Mouse (Mus musculus): Measurements from ENCODE around the gene Hmmr. TPM values are rescaled to one million over a fixed set of nuclear protein-coding genes. Genes with fewer than 3 reads are reported as not detected.
A peak's percentile ranks its signal among the peaks of the same experiment; 100 is the strongest.

Hmmr gene
- polyA plus RNA-seq (2012; rRNA removed): 0.31 and 0.35 TPM in 2 replicates

DNA sequence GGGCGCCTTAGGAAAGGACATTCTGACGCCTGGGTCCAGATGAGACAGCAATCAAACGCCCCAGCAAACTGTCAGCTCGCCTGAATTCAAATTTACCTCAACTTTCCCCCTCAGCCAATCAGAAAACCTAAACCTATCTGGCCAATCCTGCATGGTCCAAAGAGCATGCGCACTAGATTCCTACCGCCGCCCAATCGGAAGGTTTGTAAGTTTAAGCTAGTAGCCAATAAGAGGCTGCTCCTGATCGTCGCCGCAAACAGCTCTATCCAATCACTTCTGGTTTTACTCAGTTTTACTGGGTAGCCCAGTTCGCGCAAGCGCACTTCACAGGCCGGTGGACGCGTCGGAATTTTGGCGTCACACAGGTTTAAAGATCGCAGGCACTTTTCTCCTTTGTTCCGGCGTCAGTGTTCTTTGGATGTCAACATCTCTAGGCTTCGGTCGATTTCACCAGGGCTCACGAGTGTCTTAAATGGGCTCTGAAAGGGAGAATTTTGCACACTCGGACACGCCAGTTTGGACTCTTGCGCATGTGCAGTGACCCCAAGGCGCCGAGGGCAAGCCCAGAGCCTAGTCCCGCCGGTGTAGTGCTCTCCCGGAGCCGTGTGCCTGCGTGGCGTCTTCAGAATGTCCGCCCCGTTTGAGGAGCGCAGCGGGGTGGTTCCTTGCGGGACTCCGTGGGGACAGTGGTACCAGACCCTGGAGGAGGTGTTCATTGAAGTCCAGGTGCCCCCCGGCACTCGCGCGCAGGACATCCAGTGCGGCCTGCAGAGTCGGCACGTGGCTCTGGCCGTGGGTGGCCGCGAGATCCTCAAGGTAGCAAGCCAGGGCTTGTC lies at the start of gene Hmmr, which contains the start of gene Nudcd2:
Hmmr (minus strand) TSS at position 84 of the 836 bp plus-strand sequence.
Nudcd2 (plus strand) TSS at position 329 of the 836 bp plus-strand sequence.
- H3K27ac ChIP-seq (ENCODE audit: insufficient read depth, low read depth, low read length): peak within 1 kb of the TSS; percentile 71; the same call in 1 of the 2 replicates
- DNase-seq: peak; percentile 98
- H3K4me1 ChIP-seq (ENCODE audit: control insufficient read depth, insufficient read depth, low read length): no peaks in the 10 kb centered on the region
- H3K27me3 ChIP-seq (replicated peaks; ENCODE audit: control insufficient read depth, insufficient read depth, low read length): no peaks in the 10 kb centered on the region
- TF ChIP-seq POLR2A (IDR thresholded peaks at IDR 0.05; ENCODE audit: low read depth, low read length): peak; percentile 26
- no peak for TF ChIP-seq CTCF (conservative IDR thresholded peaks at IDR 0.05; ENCODE audit: insufficient read depth, insufficient read length, low read depth, low read length)
- peak within 1 kb of the TSS; percentile 65 for H3K4me3 ChIP-seq (ENCODE audit: insufficient read depth, low read depth, low read length)
- under 1% methylated on average over 52 of the region's 52 CpGs for WGBS
- peaks cover 2% of the 10 kb centered on the region for H3K36me3 ChIP-seq (ENCODE audit: control insufficient read depth, insufficient read depth, low read length)

DNA sequence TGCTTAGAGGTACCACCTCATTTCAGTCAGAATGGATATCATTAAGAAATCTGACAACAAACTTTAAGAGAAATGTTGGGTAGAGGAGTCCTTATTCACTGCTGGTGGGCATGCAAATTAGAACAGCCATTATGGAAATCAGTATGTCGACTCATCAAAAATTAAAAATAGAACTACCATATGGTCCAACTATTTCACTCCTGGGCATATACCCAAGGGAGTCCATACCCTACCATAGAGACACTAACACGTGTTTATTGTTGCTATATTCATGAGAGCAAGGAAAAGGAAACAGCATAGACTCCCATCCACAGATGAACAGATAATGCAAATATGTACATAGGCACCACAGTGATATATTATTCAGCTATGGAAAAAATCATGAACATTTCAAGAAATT lies 48.6 kb upstream of the Hmmr start:
- Histone ChIP-seq H3K36me3 (ENCODE audit: control insufficient read depth, insufficient read depth, low read length) (no peaks in the 10 kb centered on the region), H3K4me1 (ENCODE audit: control insufficient read depth, insufficient read depth, low read length) (no peaks in the 10 kb centered on the region), H3K4me3 (ENCODE audit: insufficient read depth, low read depth, low read length) (no peak overlapping the region), H3K27ac (ENCODE audit: insufficient read depth, low read depth, low read length) (no peak overlapping the region), H3K27me3 (replicated peaks; ENCODE audit: control insufficient read depth, insufficient read depth, low read length) (no peaks in the 10 kb centered on the region)
- DNase-seq: no peak
- WGBS: 71% methylated on average over 2 of the region's 2 CpGs
- no peak for TF ChIP-seq POLR2A (IDR thresholded peaks at IDR 0.05; ENCODE audit: low read depth, low read length)
- no peak for TF ChIP-seq CTCF (conservative IDR thresholded peaks at IDR 0.05; ENCODE audit: insufficient read depth, insufficient read length, low read depth, low read length)

DNA sequence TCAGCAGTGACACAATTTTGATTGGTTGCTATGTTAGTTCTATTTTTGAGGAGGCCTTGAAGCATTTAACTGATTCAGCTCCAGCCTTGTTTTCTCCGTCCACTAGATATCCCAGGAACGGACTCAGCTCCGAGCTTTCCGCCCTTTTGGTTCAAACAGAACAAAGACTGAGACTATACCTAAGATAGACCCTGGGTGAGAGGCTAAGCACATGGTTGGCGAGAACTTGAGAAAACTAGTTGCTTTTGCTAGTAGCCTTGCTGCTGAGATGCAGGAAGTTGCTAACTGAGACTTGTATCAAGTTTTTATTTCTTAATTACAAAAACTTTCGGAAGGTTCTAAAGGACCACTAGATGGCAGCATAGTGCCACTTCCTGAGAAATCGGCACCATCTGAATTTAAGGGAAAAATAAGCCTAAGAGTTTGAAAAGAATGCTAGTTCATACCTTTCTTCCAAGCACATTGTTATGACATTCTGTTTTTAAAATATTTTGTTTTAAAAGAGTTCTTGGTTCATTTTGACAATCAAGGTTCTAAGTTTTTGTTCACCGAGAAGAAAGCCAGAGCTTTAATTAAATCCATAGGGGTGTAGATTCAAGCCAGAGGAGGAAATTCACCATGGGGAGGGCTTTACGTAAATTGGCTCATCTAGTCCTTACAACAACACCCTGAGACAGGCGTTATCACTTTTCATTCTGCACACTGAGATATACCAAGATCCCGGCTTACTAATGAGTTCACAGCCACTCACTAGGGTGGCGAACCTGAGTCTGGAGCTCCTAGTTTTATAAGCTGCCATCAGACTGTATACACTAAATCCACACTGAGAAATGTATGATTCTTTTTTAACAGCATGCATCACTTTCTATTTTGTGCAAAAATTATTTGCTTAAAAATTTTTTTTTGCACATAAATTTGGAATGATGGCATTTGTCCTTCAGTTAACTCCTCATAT lies 42.4 kb upstream of the Hmmr start:
- Histone ChIP-seq H3K36me3 (ENCODE audit: control insufficient read depth, insufficient read depth, low read length) (no peaks in the 10 kb centered on the region), H3K4me1 (ENCODE audit: control insufficient read depth, insufficient read depth, low read length) (no peaks in the 10 kb centered on the region), H3K4me3 (ENCODE audit: insufficient read depth, low read depth, low read length) (no peak overlapping the region), H3K27ac (ENCODE audit: insufficient read depth, low read depth, low read length) (no peak overlapping the region), H3K27me3 (replicated peaks; ENCODE audit: control insufficient read depth, insufficient read depth, low read length) (no peaks in the 10 kb centered on the region)
- 49% methylated on average over 12 of the region's 12 CpGs for WGBS
- TF ChIP-seq POLR2A (IDR thresholded peaks at IDR 0.05; ENCODE audit: low read depth, low read length): no peak
- no peak for TF ChIP-seq CTCF (conservative IDR thresholded peaks at IDR 0.05; ENCODE audit: insufficient read depth, insufficient read length, low read depth, low read length)
- DNase-seq: peak; percentile 40

DNA sequence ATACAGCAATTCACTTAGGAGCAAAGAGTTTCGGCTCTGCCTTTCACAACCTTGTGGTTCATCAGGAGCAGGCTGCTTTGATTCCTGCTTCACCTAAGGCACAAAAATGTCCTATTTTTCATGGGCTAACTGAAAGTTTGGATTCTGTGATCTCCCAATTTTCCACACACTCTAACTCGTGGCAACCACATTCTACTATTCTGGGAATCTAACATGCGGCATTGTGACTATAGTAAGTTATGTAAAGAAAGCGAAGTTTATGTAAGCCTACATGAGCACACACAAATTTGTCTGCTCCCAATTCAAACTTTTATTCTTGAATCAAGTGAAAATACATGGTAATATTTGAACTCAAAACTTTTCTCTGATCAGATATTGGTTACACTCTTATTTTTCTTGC lies 31.5 kb upstream of the Hmmr start:
- Histone ChIP-seq H3K27me3 (replicated peaks; ENCODE audit: control insufficient read depth, insufficient read depth, low read length) (no peaks in the 10 kb centered on the region), H3K4me3 (ENCODE audit: insufficient read depth, low read depth, low read length) (no peak overlapping the region), H3K4me1 (ENCODE audit: control insufficient read depth, insufficient read depth, low read length) (no peaks in the 10 kb centered on the region), H3K27ac (ENCODE audit: insufficient read depth, low read depth, low read length) (no peak overlapping the region), H3K36me3 (ENCODE audit: control insufficient read depth, insufficient read depth, low read length) (no peaks in the 10 kb centered on the region)
- DNase-seq: no peak
- no peak for TF ChIP-seq CTCF (conservative IDR thresholded peaks at IDR 0.05; ENCODE audit: insufficient read depth, insufficient read length, low read depth, low read length)
- WGBS: 80% methylated on average over 4 of the region's 4 CpGs

DNA sequence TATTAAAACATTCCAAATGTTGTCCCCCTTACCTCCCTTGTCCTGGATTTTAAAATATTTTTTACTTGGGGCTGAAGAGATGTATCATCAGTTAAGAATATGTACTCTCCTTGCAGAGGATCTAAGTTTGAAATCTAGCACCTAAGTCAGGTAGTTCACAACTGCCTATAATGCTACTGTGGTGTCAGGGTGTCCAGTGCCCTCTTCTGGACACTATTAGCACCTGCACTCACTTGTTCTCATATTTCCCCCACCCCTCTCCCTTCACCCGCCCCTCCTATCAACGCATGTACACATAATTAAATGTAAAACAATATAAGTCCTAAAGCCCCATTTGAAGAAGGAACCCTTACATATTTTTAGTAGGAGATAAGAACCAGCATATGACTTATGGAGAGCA lies 30.2 kb upstream of the Hmmr start:
- Histone ChIP-seq H3K27me3 (replicated peaks; ENCODE audit: control insufficient read depth, insufficient read depth, low read length) (no peaks in the 10 kb centered on the region), H3K36me3 (ENCODE audit: control insufficient read depth, insufficient read depth, low read length) (no peaks in the 10 kb centered on the region), H3K4me3 (ENCODE audit: insufficient read depth, low read depth, low read length) (no peak overlapping the region), H3K27ac (ENCODE audit: insufficient read depth, low read depth, low read length) (no peak overlapping the region), H3K4me1 (ENCODE audit: control insufficient read depth, insufficient read depth, low read length) (no peaks in the 10 kb centered on the region)
- 20% methylated on average over 2 of the region's 2 CpGs for WGBS
- peak; percentile 13 for DNase-seq
- TF ChIP-seq CTCF (conservative IDR thresholded peaks at IDR 0.05; ENCODE audit: insufficient read depth, insufficient read length, low read depth, low read length) (peak; percentile 56), POLR2A (IDR thresholded peaks at IDR 0.05; ENCODE audit: low read depth, low read length) (no peak)

DNA sequence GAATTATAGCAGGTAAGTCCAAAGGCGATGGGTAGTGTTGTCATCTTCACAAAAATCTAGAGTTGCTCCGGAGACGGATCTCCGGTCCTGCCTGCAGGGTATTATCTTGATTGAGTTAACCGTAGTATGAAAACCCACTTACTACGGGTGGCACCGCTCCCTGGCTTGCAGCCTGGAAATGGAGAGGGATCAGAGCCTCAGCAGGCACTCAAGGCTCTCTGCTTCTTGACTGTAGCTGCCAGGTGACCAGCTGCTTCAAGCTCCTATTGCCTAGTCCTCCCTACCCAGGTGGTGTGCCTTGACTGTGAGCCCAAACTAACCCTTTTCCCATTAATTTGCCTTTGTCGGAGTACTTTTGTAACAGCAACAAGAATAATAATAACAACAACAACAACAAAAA lies 26.7 kb upstream of the Hmmr start:
- H3K36me3 ChIP-seq (ENCODE audit: control insufficient read depth, insufficient read depth, low read length): no peaks in the 10 kb centered on the region
- no peaks in the 10 kb centered on the region for H3K4me1 ChIP-seq (ENCODE audit: control insufficient read depth, insufficient read depth, low read length)
- no peaks in the 10 kb centered on the region for H3K27me3 ChIP-seq (replicated peaks; ENCODE audit: control insufficient read depth, insufficient read depth, low read length)
- TF ChIP-seq CTCF (conservative IDR thresholded peaks at IDR 0.05; ENCODE audit: insufficient read depth, insufficient read length, low read depth, low read length) (no peak), POLR2A (IDR thresholded peaks at IDR 0.05; ENCODE audit: low read depth, low read length) (no peak)
- no peak for DNase-seq
- H3K4me3 ChIP-seq (ENCODE audit: insufficient read depth, low read depth, low read length): no peak overlapping the region
- H3K27ac ChIP-seq (ENCODE audit: insufficient read depth, low read depth, low read length): no peak overlapping the region
- 83% methylated on average over 8 of the region's 8 CpGs for WGBS

Data from kidney, adult 2 months (tissue).